Mouse (Mus musculus) kidney, embryonic 15.5 days (tissue): Measurements from ENCODE around the gene Ydjc. TPM values are rescaled to one million over a fixed set of nuclear protein-coding genes. Genes with fewer than 3 reads are reported as not detected.

Experiments used
- ATAC-seq: fragments of 200-750 bp; cut with Nextera tagmentation; replicated peaks from 2 replicates; pipeline ENCODE4 v1.8.0; 2017; ENCODE audit warnings: moderate TSS enrichment; ENCODE audit not compliant: low FRiP score
- H3K27ac ChIP-seq: fragments of 300-500 bp; sonication (generic); 2 replicates; pipeline ENCODE4 v1.5.1; 2015; ENCODE audit warnings: mild to moderate bottlenecking, inconsistent platforms
- H3K27me3 ChIP-seq: fragments of 300-500 bp; sonication (generic); 2 replicates; pipeline ENCODE4 v1.6.1; 2015; ENCODE audit warnings: inconsistent platforms
- H3K36me3 ChIP-seq: fragments of 300-500 bp; sonication (generic); 2 replicates; pipeline ENCODE4 v1.6.1; 2015; ENCODE audit warnings: inconsistent platforms
- H3K4me1 ChIP-seq: fragments of 300-500 bp; sonication (generic); 2 replicates; pipeline ENCODE4 v1.6.1; 2015; ENCODE audit warnings: inconsistent platforms
- H3K4me2 ChIP-seq: fragments of 300-500 bp; sonication (generic); 2 replicates; pipeline ENCODE4 v1.6.1; 2015; ENCODE audit warnings: moderate library complexity, mild to moderate bottlenecking, inconsistent platforms
- H3K4me3 ChIP-seq: fragments of 300-500 bp; sonication (generic); replicated peaks from 2 replicates; pipeline ENCODE4 v1.5.1; 2015; ENCODE audit warnings: mild to moderate bottlenecking, inconsistent platforms
- H3K9ac ChIP-seq: fragments of 300-500 bp; sonication (generic); 2 replicates; pipeline ENCODE4 v1.6.1; 2015; ENCODE audit warnings: mild to moderate bottlenecking, inconsistent platforms
- H3K9me3 ChIP-seq: fragments of 300-500 bp; sonication (generic); replicated peaks from 2 replicates; pipeline ENCODE4 v1.6.1; 2016; ENCODE audit warnings: inconsistent platforms
- WGBS: fragments of 180-500 bp; shearing (Covaris S2); methylation state at CpG from one replicate; pipeline ENCODE4 v1.1.7; 2015; ENCODE audit warnings: mixed read lengths; 5-methylcytosine and 5-hydroxymethylcytosine counted together
- polyA plus RNA-seq: library from polyadenylated mRNA; unstranded; fragments of >200 nt; fragmentation: Nextera tagmentation; extraction: Ambion mirVana; gene quantifications from 2 replicates; pipeline ENCODE4 v1.2.1, GENCODE M21; 2015

Gene Ydjc
- 10.5 and 11.5 TPM in 2 replicates for polyA plus RNA-seq

DNA sequence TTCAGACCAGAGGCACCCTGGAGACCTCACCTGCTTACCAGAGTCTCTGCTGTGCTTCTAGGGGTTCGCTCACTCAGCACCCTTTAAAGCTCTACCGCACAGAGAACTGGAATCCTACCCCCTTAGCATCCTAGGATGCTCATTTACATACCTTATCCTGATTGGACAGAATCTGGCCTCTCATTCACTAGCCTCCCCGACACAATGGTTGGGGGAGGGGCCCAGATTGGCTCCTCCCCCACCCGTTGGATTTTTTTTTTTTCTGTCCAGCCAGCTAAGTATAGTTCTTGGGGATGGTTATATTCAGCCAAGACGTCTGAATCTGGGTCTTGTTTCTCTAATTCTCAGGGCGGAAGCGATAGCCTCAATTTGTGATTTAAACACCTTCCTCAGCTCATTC lies at the start of gene Ydjc:
Ydjc (plus strand) TSS at position 283 of the 400 bp plus-strand sequence.
- Histone ChIP-seq H3K9me3 (no peaks in the 10 kb centered on the region), H3K4me3 (no peak within 1 kb of the TSS), H3K9ac (no peak within 1 kb of the TSS), H3K27me3 (peaks cover 3% of the 10 kb centered on the region), H3K4me1 (peaks cover 16% of the 10 kb centered on the region), H3K4me2 (no peak within 1 kb of the TSS), H3K27ac (no peak within 1 kb of the TSS), H3K36me3 (no peaks in the 10 kb centered on the region)
- ATAC-seq, result 0 out of 2 replicates have a peak, but pooled peaks have one; percentile 30
- 25% methylated on average over 7 of the region's 7 CpGs for WGBS

DNA sequence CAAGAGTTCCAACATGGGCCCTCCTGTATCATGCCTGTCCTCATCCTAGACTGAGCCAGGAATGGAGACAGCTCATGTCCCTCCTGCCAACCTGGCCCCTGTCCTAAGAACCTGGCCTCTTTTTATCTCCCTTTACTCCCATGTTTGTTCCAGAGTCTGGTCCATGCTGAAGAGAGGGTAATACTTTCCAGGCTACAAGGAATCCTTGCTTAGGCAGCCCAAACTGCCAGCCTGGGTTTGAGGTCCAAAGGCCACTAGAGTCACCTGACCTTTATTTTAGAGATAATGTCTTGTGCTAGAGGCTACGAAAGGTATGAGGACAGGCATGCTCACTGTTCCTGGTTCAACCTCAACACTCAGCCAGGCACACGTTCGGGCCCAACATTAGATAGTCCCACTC lies 47.5 kb upstream of the Ydjc start:
- 93% methylated on average over 3 of the region's 3 CpGs for WGBS
- no peak overlapping the region for H3K27ac ChIP-seq
- ATAC-seq, result no peak

DNA sequence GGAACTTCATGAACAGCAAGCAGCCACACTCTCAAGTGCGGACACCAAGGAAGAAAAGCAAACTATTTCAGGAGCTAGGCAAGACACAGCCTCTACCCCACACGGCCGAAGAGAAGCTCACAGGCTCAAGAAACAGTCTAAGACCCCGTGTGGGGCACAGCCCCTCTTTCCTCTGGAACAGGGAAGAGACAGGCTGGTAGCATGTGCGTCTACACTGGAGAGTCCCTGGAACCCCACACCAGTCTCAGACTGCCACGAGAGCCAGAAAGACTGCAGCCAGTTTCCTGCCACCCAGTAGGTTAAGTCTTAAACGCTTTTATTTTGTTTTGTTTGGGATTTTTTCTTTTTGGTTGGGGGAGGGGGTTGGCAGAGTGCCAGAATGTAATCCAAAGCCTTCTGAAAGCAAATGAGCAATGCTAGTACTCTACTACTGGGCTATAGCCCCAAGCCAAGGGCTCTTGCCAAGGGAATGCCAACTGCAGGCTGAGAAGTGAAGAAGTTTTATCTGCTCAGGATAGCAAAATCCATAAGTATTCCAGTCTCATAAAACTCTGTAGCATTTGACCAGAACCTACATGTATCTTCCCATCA lies 41.7 kb upstream of the Ydjc start:
- Histone ChIP-seq H3K4me1 (peaks cover 9% of the 10 kb centered on the region; the same call in 1 of the 2 replicates), H3K27me3 (no peaks in the 10 kb centered on the region), H3K9me3 (no peaks in the 10 kb centered on the region), H3K27ac (no peak overlapping the region), H3K4me2 (no peak overlapping the region), H3K9ac (no peak overlapping the region), H3K4me3 (no peak overlapping the region), H3K36me3 (peaks cover 94% of the 10 kb centered on the region)
- WGBS, result 59% methylated on average over 7 of the region's 7 CpGs
- no peak for ATAC-seq

More for the DNA sequence above, 47.5 kb upstream of the Ydjc start:
- H3K36me3 ChIP-seq, result peaks cover 96% of the 10 kb centered on the region
- no peaks in the 10 kb centered on the region for H3K27me3 ChIP-seq
- H3K4me2 ChIP-seq, result no peak overlapping the region
- H3K4me3 ChIP-seq, result no peak overlapping the region
- no peaks in the 10 kb centered on the region for H3K9me3 ChIP-seq
- no peaks in the 10 kb centered on the region for H3K4me1 ChIP-seq
- no peak overlapping the region for H3K9ac ChIP-seq

DNA sequence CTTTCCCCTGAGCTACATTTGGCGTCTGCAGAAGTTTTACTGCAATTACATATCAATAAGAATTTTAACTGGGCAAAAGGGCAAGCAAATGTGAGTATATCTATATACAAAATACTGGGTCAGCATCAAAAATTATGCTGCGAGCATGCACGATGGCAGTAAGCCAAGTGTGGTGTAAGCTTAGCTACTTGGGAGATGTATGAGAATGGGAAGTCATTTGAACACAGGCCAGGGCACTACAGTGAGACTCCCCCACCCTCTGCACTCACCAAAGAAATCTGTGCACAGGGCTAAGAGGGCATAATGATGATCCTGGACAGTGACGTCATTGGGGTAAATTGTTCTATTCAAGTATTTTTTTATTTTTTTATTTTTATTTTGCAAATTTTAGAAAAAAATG lies 39.8 kb upstream of the Ydjc start:
- Histone ChIP-seq H3K4me3 (no peak overlapping the region), H3K9ac (no peak overlapping the region), H3K27me3 (no peaks in the 10 kb centered on the region), H3K9me3 (no peaks in the 10 kb centered on the region), H3K4me1 (peaks cover 14% of the 10 kb centered on the region), H3K36me3 (peaks cover 92% of the 10 kb centered on the region), H3K4me2 (no peak overlapping the region), H3K27ac (no peak overlapping the region)
- 76% methylated on average over 4 of the region's 4 CpGs for WGBS
- no peak for ATAC-seq

DNA sequence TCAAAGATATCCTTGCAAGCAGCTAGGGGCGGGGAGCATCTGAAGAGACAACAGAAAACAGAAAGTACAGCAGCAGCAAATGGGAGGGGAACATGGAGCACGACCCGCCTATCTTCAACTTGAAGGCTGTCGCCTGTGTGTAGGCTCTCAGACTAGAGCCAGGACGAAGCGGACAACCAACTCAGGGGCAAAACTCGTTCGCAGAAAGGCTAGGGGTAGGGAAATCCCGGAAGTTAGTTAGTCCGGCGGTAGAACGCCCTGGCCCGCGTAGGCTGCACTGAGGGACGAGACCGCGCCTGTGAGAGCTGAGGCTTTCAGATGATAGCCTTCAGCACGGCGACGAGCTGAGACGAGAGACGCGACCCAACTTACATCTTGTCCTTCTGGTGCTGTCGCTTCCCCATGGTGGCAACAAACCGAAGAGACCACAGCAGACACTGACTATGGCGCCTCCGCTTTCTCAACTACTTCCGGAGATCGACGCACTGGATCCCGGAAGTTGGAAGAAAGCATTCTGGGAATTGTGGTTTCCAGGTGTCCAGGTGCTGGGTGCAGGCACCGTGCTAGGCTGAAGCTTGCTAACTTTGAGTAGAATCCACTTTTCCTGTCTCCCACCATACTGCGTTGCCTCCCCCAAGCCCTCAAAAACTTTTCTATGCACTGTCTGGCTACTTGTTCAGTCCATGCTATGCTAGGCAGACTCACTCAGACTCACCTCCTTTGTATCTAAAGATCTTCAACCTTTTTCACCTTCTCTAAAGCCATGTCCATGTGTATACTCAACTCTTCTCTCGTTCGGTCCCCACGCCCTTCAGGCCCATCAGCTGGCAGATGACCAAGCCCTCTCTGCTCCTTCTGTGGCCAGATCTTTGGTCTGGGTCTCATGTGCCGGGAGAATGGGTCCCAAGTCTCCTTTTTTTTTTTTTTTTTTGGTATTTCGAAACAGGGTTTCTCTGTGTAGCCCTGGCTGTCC lies 33.4 kb upstream of the Ydjc start, which contains the start of gene Ppil2:
Ppil2 (minus strand) TSS at position 487 of the 973 bp plus-strand sequence.
- Histone ChIP-seq H3K4me3 (peak within 1 kb of the TSS; percentile 71), H3K4me1 (peaks cover 14% of the 10 kb centered on the region), H3K9me3 (no peaks in the 10 kb centered on the region), H3K27me3 (no peaks in the 10 kb centered on the region), H3K9ac (peak within 1 kb of the TSS; percentile 52), H3K27ac (peak within 1 kb of the TSS; percentile 48), H3K36me3 (peaks cover 65% of the 10 kb centered on the region), H3K4me2 (peak within 1 kb of the TSS; percentile 65)
- 9% methylated on average over 38 of the region's 38 CpGs for WGBS
- peak; percentile 84 for ATAC-seq

DNA sequence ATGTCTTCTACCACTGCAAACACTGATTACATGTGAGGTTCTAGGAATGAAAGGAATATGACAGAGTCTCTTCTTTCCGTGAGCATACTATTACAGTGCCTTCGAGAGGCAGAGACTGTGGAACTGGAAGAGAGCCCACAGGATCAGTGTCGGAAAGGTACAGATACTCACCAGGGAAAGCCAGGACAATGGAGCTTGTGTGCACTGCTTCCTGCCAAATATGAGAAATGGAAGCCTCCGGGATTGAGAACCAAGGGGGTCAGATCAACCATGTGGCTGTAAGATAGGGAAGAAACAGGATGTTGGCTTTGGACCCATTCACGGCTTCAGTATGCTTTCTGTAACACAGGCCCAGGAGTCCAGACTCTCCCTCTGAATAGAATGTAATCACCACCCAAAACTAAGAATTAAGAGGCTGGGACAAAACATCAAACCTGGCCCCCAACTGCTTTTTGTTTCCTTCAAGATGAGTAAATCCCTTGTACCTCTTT lies 27.1 kb upstream of the Ydjc start:
- no peak overlapping the region for H3K4me2 ChIP-seq
- no peaks in the 10 kb centered on the region for H3K9me3 ChIP-seq
- 86% methylated on average over 5 of the region's 5 CpGs for WGBS
- no peak overlapping the region for H3K9ac ChIP-seq
- H3K27ac ChIP-seq, result no peak overlapping the region
- H3K36me3 ChIP-seq, result peaks cover 89% of the 10 kb centered on the region
- ATAC-seq, result no peak
- H3K4me3 ChIP-seq, result no peak overlapping the region
- H3K4me1 ChIP-seq, result peaks cover 2% of the 10 kb centered on the region; the same call in 1 of the 2 replicates
- H3K27me3 ChIP-seq, result no peaks in the 10 kb centered on the region

DNA sequence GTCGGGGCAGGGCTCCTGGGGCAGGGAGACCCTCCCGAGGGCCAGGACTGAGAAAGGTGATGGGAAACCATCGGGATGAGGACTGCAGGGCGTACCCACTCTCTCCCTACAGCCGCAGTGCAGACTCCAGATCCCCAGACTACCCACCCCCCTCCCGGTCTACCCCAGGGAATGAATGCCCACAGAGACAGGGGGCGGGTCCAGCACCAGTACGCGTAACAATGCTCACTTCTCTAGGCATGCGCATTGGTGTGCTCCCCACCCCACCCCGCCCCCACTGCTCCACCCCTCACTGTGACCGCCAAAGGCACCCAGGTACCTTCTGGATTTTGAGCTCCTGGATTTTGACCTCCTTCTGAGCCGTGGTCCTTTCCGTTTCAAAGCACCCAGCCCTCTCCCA lies 22.9 kb upstream of the Ydjc start:
- Histone ChIP-seq H3K4me2 (no peak overlapping the region), H3K36me3 (peaks cover 58% of the 10 kb centered on the region), H3K27ac (no peak overlapping the region), H3K9ac (no peak overlapping the region), H3K4me3 (no peak overlapping the region), H3K4me1 (peaks cover 35% of the 10 kb centered on the region), H3K27me3 (no peaks in the 10 kb centered on the region), H3K9me3 (no peaks in the 10 kb centered on the region)
- no peak for ATAC-seq
- WGBS, result 71% methylated on average over 14 of the region's 14 CpGs

DNA sequence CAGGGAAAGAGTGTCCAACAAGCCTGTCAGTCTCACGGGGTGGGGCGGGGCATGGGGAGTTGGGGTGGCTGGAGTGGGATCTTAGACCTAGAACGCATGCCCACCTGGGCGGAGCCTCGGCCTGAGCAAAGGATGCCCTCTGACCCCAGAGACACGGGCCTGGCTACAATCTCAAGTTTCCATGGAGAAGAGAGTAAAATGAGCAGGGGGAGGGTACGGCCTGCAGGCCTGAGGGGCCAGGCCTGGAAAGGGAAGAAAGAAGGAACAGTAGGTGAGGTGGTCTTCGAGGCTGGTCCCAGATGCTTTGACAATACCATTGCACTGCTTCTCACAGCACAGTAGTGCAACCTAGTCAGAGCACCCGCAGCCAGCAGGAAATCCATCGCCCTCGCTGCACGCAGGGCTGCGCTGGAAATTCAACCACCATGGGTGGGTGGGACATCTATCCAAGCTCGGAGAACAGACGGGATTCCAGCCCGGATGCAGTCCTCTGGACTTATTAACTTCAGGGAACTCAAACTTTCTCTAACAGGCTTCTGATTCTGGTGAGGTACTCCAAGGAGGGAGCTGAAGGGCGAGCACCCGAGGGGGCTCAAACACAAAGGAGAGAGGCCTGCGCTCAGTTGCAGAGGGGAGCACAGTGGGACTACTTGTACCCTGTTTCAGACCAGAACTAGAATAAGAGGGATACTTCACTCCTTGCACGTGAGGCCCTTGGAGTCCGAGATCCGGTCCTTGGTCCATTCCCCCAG lies 20.1 kb upstream of the Ydjc start:
- Histone ChIP-seq H3K9ac (peak overlapping the region; percentile 64), H3K4me2 (peak overlapping the region; percentile 81), H3K27ac (peak overlapping the region; percentile 86), H3K9me3 (no peaks in the 10 kb centered on the region), H3K4me3 (peak overlapping the region; percentile 61), H3K4me1 (peaks cover 35% of the 10 kb centered on the region), H3K27me3 (no peaks in the 10 kb centered on the region), H3K36me3 (peaks cover 38% of the 10 kb centered on the region)
- ATAC-seq, result peak; percentile 68
- 2% methylated on average over 22 of the region's 22 CpGs for WGBS

DNA sequence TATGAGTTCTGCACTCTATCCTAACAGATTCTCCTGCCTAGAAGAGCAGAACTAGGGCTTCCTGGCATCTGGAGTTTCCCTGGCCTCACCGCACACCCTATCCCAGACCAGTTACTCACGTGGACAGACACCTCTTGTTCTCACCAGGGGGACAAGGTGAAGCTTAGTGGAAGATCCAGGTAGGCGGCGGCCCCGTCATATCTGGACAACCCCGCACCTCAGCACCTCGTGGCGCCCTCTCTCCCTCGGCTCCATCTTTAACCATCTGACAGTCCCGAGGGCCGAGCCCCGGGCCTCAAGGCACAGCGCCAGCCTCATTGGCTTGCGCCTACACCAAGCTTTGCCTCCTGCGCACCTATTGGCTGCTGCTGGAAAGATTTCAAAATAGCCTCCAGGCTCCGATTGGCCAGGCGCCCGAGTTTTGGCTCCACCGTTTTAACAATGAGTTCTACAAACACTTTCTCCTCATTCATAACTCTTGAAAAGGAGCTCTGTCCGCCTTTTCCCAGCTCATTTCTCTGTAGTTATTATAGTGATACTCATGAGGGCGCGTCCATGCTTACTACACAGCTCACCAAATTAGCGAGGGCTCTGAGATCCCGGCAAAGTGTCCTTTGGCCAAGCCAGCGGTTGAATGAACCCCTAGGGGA lies 19.4 kb upstream of the Ydjc start, which contains the start of gene 2610318N02Rik:
2610318N02Rik (minus strand) TSS at position 297 of the 650 bp plus-strand sequence.
- WGBS, result under 1% methylated on average over 25 of the region's 25 CpGs

DNA sequence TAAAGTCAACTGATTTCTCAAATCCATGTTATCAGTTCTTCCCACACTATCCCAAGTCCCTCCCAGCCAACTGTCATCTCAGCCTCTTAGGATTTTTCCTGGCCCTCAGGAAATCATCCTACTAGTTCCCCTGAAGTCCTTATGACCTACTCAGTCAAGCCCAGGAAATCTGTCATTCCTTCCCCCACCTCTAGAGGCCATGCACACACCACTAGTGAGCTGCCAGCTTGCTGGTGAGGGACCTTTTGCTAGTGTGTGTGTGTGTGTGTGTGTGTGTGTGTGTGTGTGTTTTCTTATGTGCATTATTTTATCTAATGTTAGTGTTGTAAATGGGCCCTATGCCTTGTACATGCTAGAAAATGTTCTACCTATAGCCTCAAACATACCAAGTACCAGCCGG lies 17.1 kb upstream of the Ydjc start:
- Histone ChIP-seq H3K4me2 (no peak overlapping the region), H3K4me3 (no peak overlapping the region), H3K4me1 (peaks cover 46% of the 10 kb centered on the region), H3K9ac (no peak overlapping the region), H3K27ac (no peak overlapping the region), H3K9me3 (no peaks in the 10 kb centered on the region), H3K36me3 (peaks cover 11% of the 10 kb centered on the region), H3K27me3 (no peaks in the 10 kb centered on the region)
- 83% methylated on average over 1 of the region's 1 CpGs for WGBS
- ATAC-seq, result no peak

More for the DNA sequence above, 19.4 kb upstream of the Ydjc start, which contains the start of gene 2610318N02Rik:
- Histone ChIP-seq H3K9ac (peak within 1 kb of the TSS; percentile 64), H3K36me3 (peaks cover 31% of the 10 kb centered on the region), H3K27ac (peak within 1 kb of the TSS; percentile 86), H3K27me3 (no peaks in the 10 kb centered on the region), H3K4me2 (peak within 1 kb of the TSS; percentile 81), H3K9me3 (no peaks in the 10 kb centered on the region), H3K4me1 (peaks cover 35% of the 10 kb centered on the region), H3K4me3 (peak within 1 kb of the TSS; percentile 61)
- peak; percentile 94 for ATAC-seq
